Mouse (Mus musculus): ENCODE data around the gene Nemp2.

The Nemp2 gene

GRCm38 (mm10) chr1:52630248-52630936, at the start of gene Nemp2:
TSS of gene Nemp2 (plus strand) at chr1:52630703.
- DNase-seq (ENCODE audit: low spot score) = peak; percentile 81

GRCm38 (mm10) chr1:52581744-52582143, 48.8 kb upstream of the Nemp2 start:
- no peak for DNase-seq (ENCODE audit: low spot score)

- no peak for DNase-seq (ENCODE audit: low spot score)
Observed at GRCm38 (mm10) chr1:52582866-52583265, 47.6 kb upstream of the Nemp2 start.

GRCm38 (mm10) chr1:52596982-52597646, 33.4 kb upstream of the Nemp2 start:
- no peak for DNase-seq (ENCODE audit: low spot score)

GRCm38 (mm10) chr1:52597761-52598160, 32.7 kb upstream of the Nemp2 start:
- DNase-seq (ENCODE audit: low spot score) = peak; percentile 18

GRCm38 (mm10) chr1:52598361-52598760, 32.1 kb upstream of the Nemp2 start:
- DNase-seq (ENCODE audit: low spot score) = no peak

- DNase-seq (ENCODE audit: low spot score) = no peak
Observed at GRCm38 (mm10) chr1:52601496-52601895, 29.0 kb upstream of the Nemp2 start.

GRCm38 (mm10) chr1:52607700-52608099, 22.8 kb upstream of the Nemp2 start:
- no peak for DNase-seq (ENCODE audit: low spot score)

- DNase-seq (ENCODE audit: low spot score) = no peak
Observed at GRCm38 (mm10) chr1:52608486-52608885, 22.0 kb upstream of the Nemp2 start.

- no peak for DNase-seq (ENCODE audit: low spot score)
Observed at GRCm38 (mm10) chr1:52618217-52618616, 12.3 kb upstream of the Nemp2 start.

- no peak for DNase-seq (ENCODE audit: low spot score)
Observed at GRCm38 (mm10) chr1:52620442-52620841, 10.1 kb upstream of the Nemp2 start.

- DNase-seq (ENCODE audit: low spot score) = no peak
Observed at GRCm38 (mm10) chr1:52630937-52631299, 415 bp downstream of the Nemp2 start.

- DNase-seq (ENCODE audit: low spot score) = no peak
Observed at GRCm38 (mm10) chr1:52631570-52631969, 1.1 kb downstream of the Nemp2 start.

GRCm38 (mm10) chr1:52634251-52634650, 3.7 kb downstream of the Nemp2 start:
- no peak for DNase-seq (ENCODE audit: low spot score)

GRCm38 (mm10) chr1:52635932-52636331, 5.4 kb downstream of the Nemp2 start:
- no peak for DNase-seq (ENCODE audit: low spot score)

- no peak for DNase-seq (ENCODE audit: low spot score)
Observed at GRCm38 (mm10) chr1:52638101-52638500, 7.6 kb downstream of the Nemp2 start.

GRCm38 (mm10) chr1:52639090-52639489, 8.6 kb downstream of the Nemp2 start:
- DNase-seq (ENCODE audit: low spot score) = no peak

- DNase-seq (ENCODE audit: low spot score) = no peak
Observed at GRCm38 (mm10) chr1:52640266-52640665, 9.8 kb downstream of the Nemp2 start.

GRCm38 (mm10) chr1:52640736-52641135, 10.2 kb downstream of the Nemp2 start:
- no peak for DNase-seq (ENCODE audit: low spot score)

GRCm38 (mm10) chr1:52648153-52649027, 17.9 kb downstream of the Nemp2 start:
- DNase-seq (ENCODE audit: low spot score) = no peak

- DNase-seq (ENCODE audit: low spot score) = no peak
Observed at GRCm38 (mm10) chr1:52650066-52650465, 19.6 kb downstream of the Nemp2 start.

GRCm38 (mm10) chr1:52652601-52653253, 22.2 kb downstream of the Nemp2 start:
- no peak for DNase-seq (ENCODE audit: low spot score)

Measured in urinary bladder, postnatal 10 days (tissue).